Mouse (Mus musculus) midbrain, embryonic 11.5 days (tissue): Measurements from ENCODE around the gene Gm10722. TPM values are rescaled to one million over a fixed set of nuclear protein-coding genes. Genes with fewer than 3 reads are reported as not detected.
"Not testable (repeated sequence)": the region's sequence is repeated elsewhere in the genome, so short reads cannot be mapped to it uniquely, and the experiment has no call there.

Experiments used
- ATAC-seq: fragments of 200-750 bp; cut with Nextera tagmentation; 2 replicates; pipeline ENCODE4 v1.8.0; 2017; ENCODE audit warnings: moderate TSS enrichment, moderate library complexity; ENCODE audit not compliant: low FRiP score
- DNase-seq: peaks from one replicate; pipeline ENCODE4 v3.0.0; 2015; ENCODE audit warnings: low spot score; ENCODE audit errors: missing footprints
- H3K27ac ChIP-seq: fragments of 300-500 bp; sonication (generic); 2 replicates; pipeline ENCODE4 v1.5.1; 2014; ENCODE audit warnings: low read depth, low read length
- H3K27me3 ChIP-seq: fragments of 300-500 bp; sonication (generic); 2 replicates; pipeline ENCODE4 v1.6.1; 2014; ENCODE audit warnings: mild to moderate bottlenecking, low read length, moderate library complexity, mixed read lengths; ENCODE audit not compliant: control insufficient read depth, insufficient read depth
- H3K36me3 ChIP-seq: fragments of 300-500 bp; sonication (generic); 2 replicates; pipeline ENCODE4 v1.6.1; 2014; ENCODE audit warnings: mild to moderate bottlenecking, low read length, moderate library complexity, mixed read lengths; ENCODE audit not compliant: control insufficient read depth, insufficient read depth
- H3K4me1 ChIP-seq: fragments of 300-500 bp; sonication (generic); 2 replicates; pipeline ENCODE4 v1.6.1; 2014; ENCODE audit warnings: low read length; ENCODE audit not compliant: control insufficient read depth, insufficient read depth
- H3K4me2 ChIP-seq: fragments of 300-500 bp; sonication (generic); 2 replicates; pipeline ENCODE4 v1.6.1; 2014; ENCODE audit warnings: mild to moderate bottlenecking, moderate library complexity
- H3K4me3 ChIP-seq: fragments of 300-500 bp; sonication (generic); 2 replicates; pipeline ENCODE4 v1.5.1; 2014; ENCODE audit warnings: low read depth, low read length
- H3K9ac ChIP-seq: fragments of 300-500 bp; sonication (generic); 2 replicates; pipeline ENCODE4 v1.6.1; 2014; ENCODE audit warnings: low read length
- H3K9me3 ChIP-seq: fragments of 300-500 bp; sonication (generic); 2 replicates; pipeline ENCODE4 v1.6.1; 2016; ENCODE audit warnings: low read length; ENCODE audit not compliant: control insufficient read depth
- WGBS: fragments of 180-500 bp; shearing (Covaris S2); extraction: QIAGEN DNeasy Blood & Tissue Kit; methylation state at CpG from one replicate; pipeline ENCODE4 v1.1.7; 2014; 5-methylcytosine and 5-hydroxymethylcytosine counted together
- polyA plus RNA-seq: library from polyadenylated mRNA; unstranded; fragments of >200 nt; fragmentation: Nextera tagmentation; extraction: Ambion mirVana; gene quantifications from 2 replicates; pipeline ENCODE4 v1.2.1, GENCODE M21; 2014

Gene Gm10722
- polyA plus RNA-seq, 1 experiment from 2014 or later = not detected

DNA sequence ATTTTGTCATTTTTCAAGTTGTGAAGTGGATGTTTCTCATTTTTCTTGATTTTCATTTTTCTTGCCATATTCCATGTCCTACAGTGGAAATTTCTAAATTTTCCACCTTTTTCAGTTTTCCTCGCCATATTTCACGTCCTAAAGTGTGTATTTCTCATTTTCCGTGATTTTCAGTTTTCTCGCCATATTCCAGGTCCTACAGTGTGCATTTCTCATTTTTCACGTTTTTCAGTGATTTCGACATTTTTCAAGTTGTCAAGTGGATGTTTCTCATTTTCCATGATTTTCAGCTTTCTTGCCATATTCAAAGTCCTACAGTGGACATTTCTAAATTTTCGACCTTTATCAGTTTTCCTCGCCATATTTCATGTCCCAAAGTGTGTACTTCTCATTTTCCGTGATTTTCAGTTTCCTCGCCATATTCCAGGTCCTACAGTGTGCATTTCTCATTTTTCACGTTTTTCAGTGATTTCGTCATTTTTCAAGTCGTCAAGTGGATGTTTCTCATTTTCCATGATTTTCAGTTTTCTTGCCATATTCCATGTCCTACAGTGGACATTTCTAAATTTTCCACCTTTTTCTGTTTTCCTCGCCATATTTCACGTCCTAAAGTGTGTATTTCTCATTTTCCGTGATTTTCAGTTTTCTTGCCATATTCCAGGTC lies 23.4 kb downstream of the Gm10722 start:
- not testable (repeated sequence) for DNase-seq, H3K27ac ChIP-seq, H3K4me1 ChIP-seq, H3K4me2 ChIP-seq, H3K27me3 ChIP-seq, H3K9ac ChIP-seq, H3K4me3 ChIP-seq, H3K9me3 ChIP-seq, ATAC-seq, H3K36me3 ChIP-seq
- WGBS = 61% methylated on average over 15 of the region's 16 CpGs

DNA sequence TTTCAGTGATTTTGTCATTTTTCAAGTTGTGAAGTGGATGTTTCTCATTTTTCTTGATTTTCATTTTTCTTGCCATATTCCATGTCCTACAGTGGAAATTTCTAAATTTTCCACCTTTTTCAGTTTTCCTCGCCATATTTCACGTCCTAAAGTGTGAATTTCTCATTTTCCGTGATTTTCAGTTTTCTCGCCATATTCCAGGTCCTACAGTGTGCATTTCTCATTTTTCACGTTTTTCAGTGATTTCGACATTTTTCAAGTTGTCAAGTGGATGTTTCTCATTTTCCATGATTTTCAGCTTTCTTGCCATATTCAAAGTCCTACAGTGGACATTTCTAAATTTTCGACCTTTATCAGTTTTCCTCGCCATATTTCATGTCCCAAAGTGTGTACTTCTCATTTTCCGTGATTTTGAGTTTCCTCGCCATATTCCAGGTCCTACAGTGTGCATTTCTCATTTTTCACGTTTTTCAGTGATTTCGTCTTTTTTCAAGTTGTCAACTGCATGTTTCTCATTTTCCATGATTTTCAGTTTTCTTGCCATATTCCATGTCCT lies 24.3 kb downstream of the Gm10722 start, which contains the start of gene Gm10717:
TSS of gene Gm10717 (plus strand) at position 506 of the 556 bp plus-strand sequence.
- H3K36me3 ChIP-seq, H3K4me2 ChIP-seq, H3K4me3 ChIP-seq, DNase-seq, H3K4me1 ChIP-seq, H3K9ac ChIP-seq, ATAC-seq, H3K27me3 ChIP-seq, H3K9me3 ChIP-seq, H3K27ac ChIP-seq: not testable (repeated sequence)
- WGBS = 71% methylated on average over 12 of the region's 12 CpGs

- ATAC-seq, H3K9me3 ChIP-seq, H3K4me3 ChIP-seq, H3K27me3 ChIP-seq, H3K9ac ChIP-seq, H3K27ac ChIP-seq, H3K36me3 ChIP-seq, H3K4me1 ChIP-seq, DNase-seq, H3K4me2 ChIP-seq: not testable (repeated sequence)
- WGBS = 67% methylated on average over 4 of the region's 6 CpGs
Measured at GRCm38 (mm10) chr9:3025653-3026052, 24.9 kb downstream of the Gm10722 start.

DNA sequence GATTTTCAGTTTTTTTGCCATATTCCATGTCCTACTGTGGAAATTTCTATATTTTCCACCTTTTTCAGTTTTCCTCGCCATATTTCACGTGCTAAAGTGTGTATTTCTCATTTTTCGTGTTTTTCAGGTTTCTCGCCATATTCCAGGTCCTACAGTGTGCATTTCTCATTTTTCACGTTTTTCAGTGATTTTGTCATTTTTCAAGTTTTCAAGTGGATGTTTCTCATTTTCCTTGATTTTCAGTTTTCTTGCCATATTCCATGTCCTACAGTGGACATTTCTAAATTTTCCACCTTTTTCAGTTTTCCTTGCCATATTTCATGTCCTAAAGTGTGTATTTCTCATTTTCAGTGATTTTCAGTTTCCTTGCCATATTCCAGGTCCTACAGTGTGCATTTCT lies 25.4 kb downstream of the Gm10722 start:
- H3K9me3 ChIP-seq, H3K4me1 ChIP-seq, H3K36me3 ChIP-seq, H3K4me2 ChIP-seq, H3K9ac ChIP-seq, DNase-seq, ATAC-seq, H3K27ac ChIP-seq, H3K4me3 ChIP-seq, H3K27me3 ChIP-seq: not testable (repeated sequence)
- 75% methylated on average over 5 of the region's 5 CpGs for WGBS

GRCm38 (mm10) chr9:3026741-3027140 lies 26.0 kb downstream of the Gm10722 start:
- not testable (repeated sequence) for H3K27me3 ChIP-seq, H3K9me3 ChIP-seq, DNase-seq, H3K27ac ChIP-seq, H3K9ac ChIP-seq, ATAC-seq, H3K4me3 ChIP-seq, H3K4me2 ChIP-seq, H3K4me1 ChIP-seq, H3K36me3 ChIP-seq
- 66% methylated on average over 9 of the region's 9 CpGs for WGBS

GRCm38 (mm10) chr9:3027200-3027599 lies 26.5 kb downstream of the Gm10722 start:
- ATAC-seq = not testable (repeated sequence)

GRCm38 (mm10) chr9:3029276-3030000 lies 28.7 kb downstream of the Gm10722 start:
- ATAC-seq, H3K9ac ChIP-seq, H3K36me3 ChIP-seq, H3K4me2 ChIP-seq, H3K9me3 ChIP-seq, H3K4me1 ChIP-seq, DNase-seq, H3K4me3 ChIP-seq, H3K27me3 ChIP-seq, H3K27ac ChIP-seq: not testable (repeated sequence)
- 62% methylated on average over 12 of the region's 16 CpGs for WGBS

More at GRCm38 (mm10) chr9:3027200-3027599, 26.5 kb downstream of the Gm10722 start:
- H3K4me3 ChIP-seq, H3K27me3 ChIP-seq, H3K4me1 ChIP-seq, H3K4me2 ChIP-seq, H3K9ac ChIP-seq, H3K9me3 ChIP-seq, H3K36me3 ChIP-seq, H3K27ac ChIP-seq: not testable (repeated sequence)
- peak; percentile 97 for DNase-seq
- WGBS = 72% methylated on average over 9 of the region's 9 CpGs

GRCm38 (mm10) chr9:3030677-3031318 lies 30.1 kb downstream of the Gm10722 start:
- DNase-seq (peak; percentile 100), ATAC-seq (peak; percentile 41; the same call in 1 of the 2 replicates)
- not testable (repeated sequence) for H3K9me3 ChIP-seq, H3K4me1 ChIP-seq, H3K9ac ChIP-seq, H3K36me3 ChIP-seq, H3K4me3 ChIP-seq, H3K27ac ChIP-seq, H3K4me2 ChIP-seq, H3K27me3 ChIP-seq
- WGBS = 68% methylated on average over 2 of the region's 10 CpGs

DNA sequence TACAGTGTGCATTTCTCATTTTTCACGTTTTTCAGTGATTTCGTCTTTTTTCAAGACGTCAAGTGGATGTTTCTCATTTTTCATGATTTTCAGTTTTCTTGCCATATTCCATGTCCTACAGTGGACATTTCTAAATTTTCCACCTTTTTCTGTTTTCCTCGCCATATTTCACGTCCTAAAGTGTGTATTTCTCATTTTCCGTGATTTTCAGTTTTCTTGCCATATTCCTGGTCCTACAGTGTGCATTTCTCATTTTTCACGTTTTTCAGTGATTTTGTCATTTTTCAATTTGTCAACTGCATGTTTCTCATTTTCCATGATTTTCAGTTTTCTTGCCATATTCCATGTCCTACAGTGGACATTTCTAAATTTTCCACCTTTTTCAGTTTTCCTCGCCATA lies 33.6 kb downstream of the Gm10722 start, which contains the start of gene Gm17535:
TSS of gene Gm17535 (plus strand) at position 301 of the 400 bp plus-strand sequence.
- not testable (repeated sequence) for H3K9me3 ChIP-seq, ATAC-seq, H3K4me3 ChIP-seq, H3K27ac ChIP-seq, H3K27me3 ChIP-seq, H3K36me3 ChIP-seq, H3K4me1 ChIP-seq, H3K4me2 ChIP-seq, H3K9ac ChIP-seq, DNase-seq
- no CpG with 5 or more reads among the region's 8 CpGs for WGBS
